Mouse (Mus musculus) mature B cell (primary cell): ENCODE results near the gene Mars.

Source experiments
- in situ Hi-C: fragments of 300-500 bp; cut with MboI; formaldehyde crosslinking; loops from 2 replicates; pipeline ENCODE4 v1.14.3; 2019

Gene Mars

GRCm38 (mm10) chr10:127286730-127287129 is 24.9 kb downstream of the Mars start:
- in situ Hi-C loops: no loop called here

GRCm38 (mm10) chr10:127286194-127286593 is 25.4 kb downstream of the Mars start:
- in situ Hi-C loops: no loop called here

GRCm38 (mm10) chr10:127285644-127286043 is 25.9 kb downstream of the Mars start:
- in situ Hi-C loops: no loop called here

- in situ Hi-C loops: no loop called here
These were observed 26.7 kb downstream of the Mars start for GRCm38 (mm10) chr10:127284724-127285500.

- in situ Hi-C loops: no loop called here
These were observed 27.4 kb downstream of the Mars start for GRCm38 (mm10) chr10:127284105-127284622.

GRCm38 (mm10) chr10:127282620-127283215 is 28.9 kb downstream of the Mars start:
- in situ Hi-C loops: no loop called here

GRCm38 (mm10) chr10:127281316-127281715 is 30.3 kb downstream of the Mars start:
- in situ Hi-C loops: no loop called here

GRCm38 (mm10) chr10:127279730-127280129 is 31.9 kb downstream of the Mars start:
- in situ Hi-C loops: no loop called here

- in situ Hi-C loops: no loop called here
These were observed 37.1 kb downstream of the Mars start for GRCm38 (mm10) chr10:127274261-127275022.

GRCm38 (mm10) chr10:127272371-127272770 is 39.2 kb downstream of the Mars start:
- in situ Hi-C loops: no loop called here

- in situ Hi-C loops: no loop called here
These were observed 41.7 kb downstream of the Mars start for GRCm38 (mm10) chr10:127269884-127270283.

- in situ Hi-C loops: no loop called here
These were observed 42.5 kb downstream of the Mars start for GRCm38 (mm10) chr10:127269036-127269435.

GRCm38 (mm10) chr10:127268401-127268800 is 43.2 kb downstream of the Mars start:
- in situ Hi-C loops: no loop called here

GRCm38 (mm10) chr10:127267318-127267717 is 44.3 kb downstream of the Mars start:
- in situ Hi-C loops: no loop called here

GRCm38 (mm10) chr10:127266112-127267091 is 45.2 kb downstream of the Mars start, which contains the start of gene Dctn2:
Gene Dctn2, plus strand, starts transcription at chr10:127266368.
- in situ Hi-C loops: no loop called here

- in situ Hi-C loops: no loop called here
These were observed 45.9 kb downstream of the Mars start for GRCm38 (mm10) chr10:127265727-127266111.

- in situ Hi-C loops: no loop called here
These were observed 46.6 kb downstream of the Mars start for GRCm38 (mm10) chr10:127264971-127265370.

- in situ Hi-C loops: no loop called here
These were observed 47.2 kb downstream of the Mars start for GRCm38 (mm10) chr10:127264336-127264735.

GRCm38 (mm10) chr10:127263631-127264030 is 48.0 kb downstream of the Mars start:
- in situ Hi-C loops: no loop called here

- in situ Hi-C loops: no loop called here
These were observed 48.8 kb downstream of the Mars start, which contains the start of gene Kif5a for GRCm38 (mm10) chr10:127262548-127263398. Gene Kif5a, minus strand, starts transcription at chr10:127263348.
